Mouse (Mus musculus): ENCODE results near the gene Edn2. TPM values are rescaled to one million over a fixed set of nuclear protein-coding genes. Genes with fewer than 3 reads are reported as not detected.

Gene Edn2
- polyA plus RNA-seq, 1 experiment from 2014 or later, result not detected

GRCm38 (mm10) chr4:120167778-120168177 is 6.8 kb downstream of the Edn2 start:
- peaks cover 5% of the 10 kb centered on the region; the same call in 1 of the 2 replicates for H3K27me3 ChIP-seq (ENCODE audit: low read depth, poor library complexity, severe bottlenecking)
- no peak overlapping the region for H3K4me3 ChIP-seq
- H3K9me3 ChIP-seq (replicated peaks), result no peaks in the 10 kb centered on the region
- H3K36me3 ChIP-seq, result no peaks in the 10 kb centered on the region
- H3K4me1 ChIP-seq, result peaks cover 7% of the 10 kb centered on the region
- WGBS, result 85% methylated on average over 6 of the region's 6 CpGs
- H3K27ac ChIP-seq, result no peak overlapping the region
- DNase-seq (ENCODE audit: low spot score), result no peak

- WGBS, result 94% methylated on average over 4 of the region's 4 CpGs
- Histone ChIP-seq H3K36me3 (no peaks in the 10 kb centered on the region), H3K4me1 (peaks cover 7% of the 10 kb centered on the region), H3K27ac (no peak overlapping the region), H3K9me3 (replicated peaks) (no peaks in the 10 kb centered on the region), H3K27me3 (ENCODE audit: low read depth, poor library complexity, severe bottlenecking) (no peaks in the 10 kb centered on the region; the same call in 1 of the 2 replicates), H3K4me3 (no peak overlapping the region)
- no peak for DNase-seq (ENCODE audit: low spot score)
Measured at GRCm38 (mm10) chr4:120168346-120168745, 7.3 kb downstream of the Edn2 start.

GRCm38 (mm10) chr4:120170387-120170936 is 9.5 kb downstream of the Edn2 start:
- Histone ChIP-seq H3K9me3 (replicated peaks) (no peaks in the 10 kb centered on the region), H3K4me1 (peaks cover 7% of the 10 kb centered on the region), H3K4me3 (no peak overlapping the region), H3K36me3 (no peaks in the 10 kb centered on the region), H3K27ac (no peak overlapping the region), H3K27me3 (ENCODE audit: low read depth, poor library complexity, severe bottlenecking) (no peaks in the 10 kb centered on the region)
- 46% methylated on average over 9 of the region's 9 CpGs for WGBS
- no peak for DNase-seq (ENCODE audit: low spot score)

- no peak for DNase-seq (ENCODE audit: low spot score)
- no peaks in the 10 kb centered on the region for H3K27me3 ChIP-seq (ENCODE audit: low read depth, poor library complexity, severe bottlenecking)
- H3K4me3 ChIP-seq, result no peak overlapping the region
- peaks cover 7% of the 10 kb centered on the region for H3K4me1 ChIP-seq
- H3K27ac ChIP-seq, result no peak overlapping the region
- no peaks in the 10 kb centered on the region for H3K36me3 ChIP-seq
- H3K9me3 ChIP-seq (replicated peaks), result no peaks in the 10 kb centered on the region
- 18% methylated on average over 7 of the region's 7 CpGs for WGBS
Measured at GRCm38 (mm10) chr4:120172050-120172684, 11.2 kb downstream of the Edn2 start.

GRCm38 (mm10) chr4:120179123-120179522 is 18.1 kb downstream of the Edn2 start:
- WGBS, result 85% methylated on average over 4 of the region's 4 CpGs
- H3K4me3 ChIP-seq, result no peak overlapping the region
- H3K27me3 ChIP-seq (ENCODE audit: low read depth, poor library complexity, severe bottlenecking), result no peaks in the 10 kb centered on the region
- DNase-seq (ENCODE audit: low spot score), result no peak
- H3K27ac ChIP-seq, result no peak overlapping the region
- no peaks in the 10 kb centered on the region for H3K36me3 ChIP-seq
- H3K9me3 ChIP-seq (replicated peaks), result no peaks in the 10 kb centered on the region
- H3K4me1 ChIP-seq, result peaks cover 6% of the 10 kb centered on the region

- no peak overlapping the region for H3K4me3 ChIP-seq
- H3K4me1 ChIP-seq, result peaks cover 10% of the 10 kb centered on the region
- no peaks in the 10 kb centered on the region for H3K36me3 ChIP-seq
- H3K27me3 ChIP-seq (ENCODE audit: low read depth, poor library complexity, severe bottlenecking), result no peaks in the 10 kb centered on the region
- DNase-seq (ENCODE audit: low spot score), result no peak
- no peaks in the 10 kb centered on the region for H3K9me3 ChIP-seq (replicated peaks)
- no peak overlapping the region for H3K27ac ChIP-seq
Measured at GRCm38 (mm10) chr4:120180535-120180934, 19.5 kb downstream of the Edn2 start.

GRCm38 (mm10) chr4:120184374-120184991 is 23.5 kb downstream of the Edn2 start:
- Histone ChIP-seq H3K4me1 (peaks cover 20% of the 10 kb centered on the region), H3K27me3 (ENCODE audit: low read depth, poor library complexity, severe bottlenecking) (no peaks in the 10 kb centered on the region), H3K4me3 (no peak overlapping the region), H3K27ac (no peak overlapping the region), H3K36me3 (no peaks in the 10 kb centered on the region), H3K9me3 (replicated peaks) (no peaks in the 10 kb centered on the region)
- peak; percentile 65 for DNase-seq (ENCODE audit: low spot score)
- WGBS, result 25% methylated on average over 5 of the region's 5 CpGs

- no peaks in the 10 kb centered on the region for H3K36me3 ChIP-seq
- DNase-seq (ENCODE audit: low spot score), result no peak
- peaks cover 31% of the 10 kb centered on the region for H3K4me1 ChIP-seq
- H3K27me3 ChIP-seq (ENCODE audit: low read depth, poor library complexity, severe bottlenecking), result no peaks in the 10 kb centered on the region
- no peak overlapping the region for H3K27ac ChIP-seq
- WGBS, result 91% methylated on average over 1 of the region's 1 CpGs
- no peaks in the 10 kb centered on the region for H3K9me3 ChIP-seq (replicated peaks)
- H3K4me3 ChIP-seq, result no peak overlapping the region
Measured at GRCm38 (mm10) chr4:120186441-120186840, 25.4 kb downstream of the Edn2 start.

GRCm38 (mm10) chr4:120186934-120187333 is 25.9 kb downstream of the Edn2 start:
- no peak for DNase-seq (ENCODE audit: low spot score)
- H3K4me3 ChIP-seq, result no peak overlapping the region
- peaks cover 34% of the 10 kb centered on the region for H3K4me1 ChIP-seq
- H3K27ac ChIP-seq, result no peak overlapping the region
- WGBS, result 3% methylated on average over 4 of the region's 4 CpGs
- H3K36me3 ChIP-seq, result no peaks in the 10 kb centered on the region
- no peaks in the 10 kb centered on the region for H3K9me3 ChIP-seq (replicated peaks)
- no peaks in the 10 kb centered on the region for H3K27me3 ChIP-seq (ENCODE audit: low read depth, poor library complexity, severe bottlenecking)

GRCm38 (mm10) chr4:120188204-120188603 is 27.2 kb downstream of the Edn2 start:
- Histone ChIP-seq H3K27me3 (ENCODE audit: low read depth, poor library complexity, severe bottlenecking) (no peaks in the 10 kb centered on the region), H3K27ac (no peak overlapping the region), H3K9me3 (replicated peaks) (no peaks in the 10 kb centered on the region), H3K4me3 (no peak overlapping the region), H3K36me3 (no peaks in the 10 kb centered on the region), H3K4me1 (peaks cover 35% of the 10 kb centered on the region)
- WGBS, result 86% methylated on average over 6 of the region's 6 CpGs
- no peak for DNase-seq (ENCODE audit: low spot score)

- peak overlapping the region; percentile 58; the same call in 1 of the 2 replicates for H3K27ac ChIP-seq
- H3K4me3 ChIP-seq, result no peak overlapping the region
- no peak for DNase-seq (ENCODE audit: low spot score)
- no peaks in the 10 kb centered on the region for H3K9me3 ChIP-seq (replicated peaks)
- peaks cover 33% of the 10 kb centered on the region for H3K4me1 ChIP-seq
- H3K27me3 ChIP-seq (ENCODE audit: low read depth, poor library complexity, severe bottlenecking), result no peaks in the 10 kb centered on the region
- H3K36me3 ChIP-seq, result no peaks in the 10 kb centered on the region
- WGBS, result 76% methylated on average over 10 of the region's 10 CpGs
Measured at GRCm38 (mm10) chr4:120188651-120189161, 27.7 kb downstream of the Edn2 start.

- 23% methylated on average over 2 of the region's 2 CpGs for WGBS
- Histone ChIP-seq H3K4me1 (peaks cover 25% of the 10 kb centered on the region), H3K9me3 (replicated peaks) (no peaks in the 10 kb centered on the region), H3K27me3 (ENCODE audit: low read depth, poor library complexity, severe bottlenecking) (no peaks in the 10 kb centered on the region), H3K36me3 (no peaks in the 10 kb centered on the region), H3K27ac (peak overlapping the region; percentile 58), H3K4me3 (no peak overlapping the region)
- DNase-seq (ENCODE audit: low spot score), result no peak
Measured at GRCm38 (mm10) chr4:120189941-120190340, 28.9 kb downstream of the Edn2 start.

GRCm38 (mm10) chr4:120191987-120192386 is 31.0 kb downstream of the Edn2 start:
- WGBS, result 81% methylated on average over 2 of the region's 2 CpGs
- Histone ChIP-seq H3K9me3 (replicated peaks) (no peaks in the 10 kb centered on the region), H3K27me3 (ENCODE audit: low read depth, poor library complexity, severe bottlenecking) (no peaks in the 10 kb centered on the region), H3K4me1 (peaks cover 33% of the 10 kb centered on the region), H3K4me3 (no peak overlapping the region), H3K36me3 (no peaks in the 10 kb centered on the region), H3K27ac (no peak overlapping the region)
- no peak for DNase-seq (ENCODE audit: low spot score)

All from limb, embryonic 10.5 days (tissue).